Mouse (Mus musculus): ENCODE measurements at regions not wholly inside any gene's neighbourhood (a gene's known extent, or its start where the extent isn't known, plus 50 kb on each side); places are given as distances from the start of the nearest gene placed in this dataset.

DNA sequence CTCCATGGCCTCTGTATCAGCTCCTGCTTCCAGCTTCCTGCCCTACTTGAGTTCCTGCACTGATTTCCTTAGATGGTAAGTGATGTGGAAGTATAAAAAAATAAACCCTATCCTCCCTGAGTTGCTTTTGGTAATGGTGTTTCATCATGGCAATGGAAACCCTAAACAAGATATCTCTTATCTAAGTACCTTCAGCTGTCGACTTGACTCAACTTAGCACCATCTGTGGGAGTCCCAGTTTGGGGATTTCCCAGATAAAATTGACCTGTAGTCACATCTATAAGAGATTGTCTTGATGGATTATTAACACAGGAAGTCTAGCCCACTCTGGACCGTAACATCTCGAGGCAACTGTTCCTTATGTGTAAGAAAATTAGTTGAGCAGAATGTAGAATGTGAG, 570.2 kb upstream of the Gm10306 start:
- no peak for DNase-seq

DNA sequence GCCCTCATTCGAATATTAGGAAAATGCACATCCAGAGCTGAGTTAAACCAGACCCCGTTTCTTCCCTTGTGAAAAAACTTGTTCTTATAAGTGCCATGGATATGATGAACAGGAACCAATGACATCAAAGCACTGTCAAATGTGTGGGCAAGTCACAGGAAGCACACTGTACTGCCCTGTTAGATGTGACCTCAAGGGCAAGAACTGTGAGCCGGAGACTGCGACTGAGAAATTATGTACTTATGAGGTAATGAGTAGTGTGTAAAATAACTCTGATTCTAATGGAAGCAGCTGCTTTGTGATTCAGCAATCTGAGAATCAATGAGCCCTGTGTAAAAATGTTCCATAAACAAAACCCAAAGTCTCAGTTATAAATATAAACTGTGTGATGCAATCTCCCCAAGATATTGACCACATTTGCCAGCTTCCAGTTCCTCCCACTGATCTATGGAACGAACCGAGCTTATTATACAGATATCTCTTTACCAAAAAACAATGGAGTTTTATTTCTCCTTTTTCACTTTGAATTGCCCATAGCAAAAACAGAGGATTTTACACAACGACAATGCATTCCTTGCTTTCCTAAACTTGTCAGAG, 566.0 kb upstream of the Gm10306 start:
- no peak for DNase-seq

DNA sequence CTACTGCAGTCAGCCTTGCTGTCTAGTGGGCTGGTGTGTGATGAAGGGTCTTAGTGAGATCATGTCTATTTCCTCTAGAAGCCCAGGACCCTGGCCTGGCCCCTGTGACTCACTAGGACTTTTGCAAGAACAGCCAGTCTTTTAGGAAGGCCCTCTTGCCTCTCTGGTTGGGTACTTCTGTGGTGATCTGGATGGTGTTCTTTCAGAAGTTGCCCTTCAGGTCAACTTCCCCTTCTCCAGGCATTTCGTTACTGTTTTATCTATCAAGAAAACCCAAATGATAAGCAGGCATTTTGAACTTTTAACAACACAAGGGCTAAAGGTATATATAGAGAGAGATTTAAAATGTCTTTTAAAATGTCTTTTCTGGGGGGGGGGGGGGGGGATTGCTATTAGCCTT, 550.5 kb upstream of the Gm10306 start:
- DNase-seq, result no peak

DNA sequence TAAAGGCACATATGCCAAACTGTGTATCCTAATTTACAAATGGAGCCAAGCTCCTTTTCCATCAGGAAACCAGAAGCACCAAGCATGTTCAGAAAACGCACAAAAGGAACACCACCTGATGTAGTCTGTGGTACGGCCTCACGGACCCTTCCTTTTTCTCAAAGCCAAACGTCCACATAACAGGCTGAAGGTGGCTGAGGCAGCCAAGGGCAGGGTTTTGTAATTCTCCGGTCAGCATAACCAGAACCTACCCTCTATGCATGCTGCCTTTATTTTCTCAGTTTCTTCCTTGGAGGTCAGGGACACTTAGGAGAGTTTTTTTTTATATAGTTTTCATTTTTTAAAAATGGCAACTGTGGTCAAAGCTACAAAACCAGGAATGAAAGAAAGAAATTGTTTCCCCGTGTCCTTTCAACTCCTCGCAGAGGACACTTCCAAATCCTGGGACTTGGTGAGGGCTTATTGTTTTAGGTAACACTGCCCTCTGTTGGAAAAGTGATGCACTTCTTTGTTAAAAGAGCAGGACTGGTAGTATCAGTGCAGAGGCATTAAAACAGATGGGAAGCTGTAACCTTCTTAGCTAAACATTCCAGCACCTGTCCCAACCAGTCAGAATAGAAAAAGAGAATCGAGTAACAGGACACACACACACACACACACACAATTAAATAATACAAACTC, 549.1 kb upstream of the Gm10306 start:
- no peak for DNase-seq

DNA sequence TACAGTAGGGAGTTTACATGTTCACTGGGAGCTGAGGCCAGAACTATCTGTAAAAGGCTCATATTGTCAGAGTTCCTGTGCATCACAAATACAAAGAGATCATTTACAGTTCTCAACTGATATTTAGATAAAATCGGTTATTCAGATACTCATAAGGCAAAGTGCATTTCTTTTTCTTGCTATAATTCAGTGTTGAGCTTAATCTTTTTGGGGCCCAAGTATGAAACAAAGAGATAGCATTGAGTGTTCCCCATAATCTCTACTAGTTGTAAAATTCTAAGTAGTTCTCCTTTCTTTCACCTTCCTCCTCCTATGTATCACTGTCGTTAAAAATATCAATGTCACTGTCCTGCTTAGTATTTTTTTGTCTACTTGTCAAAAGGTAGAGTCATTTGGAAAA, 540.6 kb upstream of the Gm10306 start:
- no peak for DNase-seq

DNA sequence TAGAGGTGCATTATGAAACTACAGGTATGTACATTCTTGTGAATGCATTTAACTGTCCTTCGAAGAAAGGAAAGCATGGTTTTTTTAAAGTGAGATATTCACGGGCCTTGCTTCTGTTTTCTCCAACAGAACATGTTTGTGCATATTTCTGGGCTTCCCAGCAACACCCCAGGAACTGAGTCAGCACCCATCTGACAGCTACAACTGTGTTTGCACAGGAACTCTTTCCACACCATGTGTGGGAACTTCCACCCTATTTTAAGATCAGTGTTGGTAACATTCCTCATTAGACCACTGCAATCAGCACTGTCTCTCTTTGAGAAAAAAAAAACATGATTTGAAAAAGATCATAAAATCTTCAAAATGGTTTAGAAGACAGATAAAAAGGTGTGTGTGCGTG, 538.6 kb upstream of the Gm10306 start:
- peak; percentile 38 for DNase-seq

DNA sequence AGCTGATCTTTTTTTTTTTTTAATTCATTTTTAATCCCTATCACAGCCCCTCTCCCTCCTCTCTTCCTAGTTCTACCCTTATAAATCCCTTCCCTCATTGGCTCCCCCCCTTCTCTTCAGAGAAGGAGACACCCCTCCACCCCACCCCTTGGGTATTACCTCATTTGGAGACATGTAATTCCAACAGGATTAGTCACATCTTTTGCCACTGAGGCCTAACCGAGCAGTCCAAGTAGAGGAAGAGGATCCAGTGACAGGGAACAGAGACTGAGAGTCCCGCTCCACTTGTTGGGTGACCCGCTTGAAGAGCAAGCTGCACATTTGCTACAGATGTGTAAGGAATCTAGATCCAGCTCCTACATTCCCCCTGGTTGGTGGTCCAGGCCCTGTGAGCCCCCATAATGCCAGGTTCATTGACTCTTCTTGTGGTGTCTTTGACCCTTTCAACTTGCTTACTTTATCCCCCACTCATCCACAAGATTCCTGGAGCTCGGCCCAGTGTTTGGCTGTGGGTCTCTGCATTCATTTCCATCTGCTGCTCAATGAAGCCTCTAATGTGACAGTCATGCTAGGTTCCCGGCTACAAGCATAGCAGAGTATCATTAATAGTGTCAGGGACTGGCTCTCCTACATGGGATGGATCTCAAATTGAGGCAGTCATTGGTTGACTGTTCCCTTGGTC, 506.6 kb upstream of the Gm10306 start:
- DNase-seq, result no peak

DNA sequence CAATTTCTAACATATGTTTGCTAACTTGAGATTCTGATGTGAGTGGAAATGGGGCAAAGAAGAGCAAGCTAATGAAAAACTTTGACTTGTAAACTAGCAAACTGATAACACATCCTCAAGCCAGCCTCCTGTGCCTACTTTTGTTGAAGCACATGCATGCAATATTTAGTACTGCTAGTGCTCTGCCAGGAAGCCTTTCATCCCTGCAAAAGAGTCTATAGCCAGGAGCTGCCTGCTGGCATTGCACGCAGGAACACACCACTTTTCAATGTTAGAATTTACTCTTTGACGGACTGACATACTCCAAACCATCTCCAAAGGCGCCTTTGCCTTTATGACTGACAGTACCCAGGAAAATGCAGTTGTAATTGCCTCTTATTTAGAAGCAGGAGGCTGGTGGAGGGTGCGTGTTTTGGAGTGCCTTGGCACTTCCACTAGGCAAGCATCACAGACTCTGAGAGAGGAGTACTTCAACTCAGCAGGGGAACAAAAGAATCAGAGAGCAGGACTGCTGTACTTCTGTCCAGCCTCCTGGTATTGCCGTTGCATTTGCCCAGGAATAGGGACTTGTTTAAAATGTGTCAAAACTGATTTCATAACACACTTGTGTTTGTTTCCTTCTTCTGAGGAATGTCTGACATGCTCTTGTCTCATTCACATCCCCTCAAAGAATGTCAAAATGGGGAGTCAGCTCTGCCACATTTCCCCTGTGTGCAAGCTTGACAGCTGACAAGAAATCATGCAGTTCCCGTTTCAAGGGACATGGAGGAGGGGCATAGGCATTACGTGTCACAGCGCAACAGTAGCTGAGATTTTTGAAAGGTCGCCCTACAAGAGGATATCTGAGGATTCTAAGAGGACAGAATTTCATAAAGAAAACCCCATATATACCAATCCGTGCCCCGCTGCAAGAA, 503.8 kb upstream of the Gm10306 start:
- DNase-seq, result no peak

DNA sequence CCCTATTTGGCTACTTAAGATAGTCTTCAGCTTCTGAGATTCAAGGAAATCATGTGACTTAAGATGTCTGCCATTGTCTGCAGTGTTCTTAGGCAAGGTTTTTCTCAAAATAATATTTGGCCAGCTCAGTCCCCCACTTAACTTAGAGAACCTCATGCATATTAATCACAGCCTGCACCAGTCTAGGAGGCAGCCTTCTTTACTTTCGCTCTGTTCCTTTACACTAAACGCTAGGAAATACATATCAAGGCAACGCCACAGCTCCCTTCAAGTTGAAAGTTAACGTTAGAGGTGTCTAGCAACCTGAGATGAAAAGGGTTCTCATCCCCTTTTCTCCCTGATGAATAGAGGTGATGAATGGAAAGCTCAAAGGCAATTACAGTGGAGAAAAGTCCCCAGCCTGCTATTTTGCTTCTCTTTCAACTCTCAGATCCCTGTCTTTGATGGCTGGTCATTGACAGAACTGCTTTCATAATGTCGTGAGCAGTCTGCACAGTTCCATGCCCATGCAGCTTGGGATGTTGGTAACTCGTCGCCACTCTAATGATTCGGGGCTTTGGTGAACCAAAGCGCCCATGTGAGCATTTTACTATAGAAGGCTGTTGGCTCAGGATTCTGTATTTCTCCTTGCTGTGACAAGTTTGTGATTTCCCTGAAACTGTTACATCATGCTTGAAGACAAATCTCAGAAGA, 483.0 kb upstream of the Gm10306 start:
- DNase-seq, result no peak

DNA sequence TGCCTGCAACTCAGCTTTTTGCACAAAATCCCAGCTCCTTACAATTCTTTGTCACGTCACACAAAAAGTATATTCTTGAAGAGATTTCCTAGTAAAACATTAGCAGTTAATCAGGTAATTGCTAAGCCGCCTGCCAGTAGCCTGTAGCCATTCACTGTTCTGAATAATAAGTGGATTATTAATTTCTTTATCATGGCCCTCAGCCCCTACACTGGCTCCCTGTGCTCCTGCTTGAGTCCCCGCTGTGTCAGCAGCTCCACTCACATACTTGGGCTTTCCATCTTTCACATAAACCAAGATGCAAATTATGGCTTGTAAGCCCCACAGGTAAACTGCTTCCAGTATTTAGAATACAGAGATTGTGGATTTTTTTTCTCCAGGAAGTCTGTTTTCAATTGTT, 473.5 kb upstream of the Gm10306 start:
- DNase-seq, result no peak

DNA sequence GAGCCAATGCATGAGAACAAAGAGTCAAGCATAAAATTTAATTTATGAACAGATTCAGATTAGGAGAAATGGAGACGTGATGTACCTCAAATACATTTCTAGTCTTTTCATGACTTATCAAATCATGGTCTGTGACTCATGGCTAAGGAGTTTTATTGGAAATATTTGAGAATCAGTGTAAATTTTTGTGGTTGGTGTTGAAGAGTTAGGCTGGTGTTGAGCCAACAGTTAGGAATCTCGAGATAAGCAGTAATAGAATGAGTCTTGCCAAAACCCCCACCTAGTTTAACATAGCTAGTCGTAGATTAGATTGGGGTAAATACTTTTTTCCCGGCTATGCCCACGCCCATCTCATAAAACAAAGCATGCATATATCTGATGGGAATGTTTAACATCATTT, 462.0 kb upstream of the Gm10306 start:
- DNase-seq, result no peak

DNA sequence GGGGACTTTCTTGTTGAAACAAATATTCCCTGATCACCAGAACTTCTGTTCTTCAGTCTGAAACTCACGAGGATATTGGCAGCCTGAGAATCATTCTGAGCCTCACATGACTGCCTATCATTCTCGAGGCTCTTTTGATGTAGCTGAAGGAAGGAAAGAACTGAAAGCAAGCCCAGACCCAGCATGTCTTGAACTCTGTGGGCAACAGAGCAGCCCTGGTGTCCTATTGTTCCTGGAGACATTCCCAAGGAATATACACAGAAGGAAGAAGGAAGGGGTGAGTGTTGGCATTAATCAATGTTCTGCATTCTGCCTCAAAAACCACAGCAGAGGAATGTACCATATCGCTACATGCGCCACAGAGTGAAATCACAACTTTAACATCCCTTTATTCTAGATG, 449.4 kb upstream of the Gm10306 start:
- no peak for DNase-seq

DNA sequence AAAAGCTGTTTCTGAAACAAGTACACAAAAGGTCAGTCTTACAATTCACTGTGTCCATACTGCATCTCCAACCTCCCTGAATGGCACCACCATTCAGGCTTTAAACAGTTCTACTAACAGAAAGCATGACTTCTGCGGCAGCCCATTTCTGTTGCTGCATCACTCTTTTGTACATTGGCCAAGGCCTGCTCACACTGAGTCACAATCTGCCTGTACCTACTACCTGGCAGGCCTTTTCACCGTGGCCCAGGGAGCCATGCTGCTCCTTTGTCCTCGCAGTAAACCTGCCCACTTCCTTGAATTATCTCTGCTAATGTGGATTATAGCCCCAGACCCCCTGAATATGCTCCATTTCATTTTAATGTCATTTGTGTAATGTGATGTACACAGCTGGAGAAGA, 439.5 kb upstream of the Gm10306 start:
- no peak for DNase-seq

DNA sequence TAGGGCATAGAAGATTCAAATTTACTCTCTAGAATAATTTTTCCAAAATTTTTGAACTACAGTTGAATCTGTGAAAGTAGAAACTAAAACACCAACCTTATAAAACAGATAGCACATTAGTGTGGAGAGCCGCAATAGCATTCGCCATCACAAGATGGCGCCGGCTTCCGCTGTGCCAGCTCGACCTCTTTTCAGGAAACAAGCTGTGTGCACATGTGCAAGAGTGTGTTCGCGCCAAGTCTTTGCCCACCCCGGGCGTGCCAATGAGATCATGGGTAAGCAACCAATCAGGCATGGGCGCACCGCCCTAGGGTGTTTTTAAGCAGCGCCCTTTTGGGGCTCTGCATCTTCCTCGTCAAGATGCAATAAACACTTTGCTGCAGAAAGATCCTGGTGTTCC, 432.2 kb upstream of the Gm10306 start:
- DNase-seq, result no peak

DNA sequence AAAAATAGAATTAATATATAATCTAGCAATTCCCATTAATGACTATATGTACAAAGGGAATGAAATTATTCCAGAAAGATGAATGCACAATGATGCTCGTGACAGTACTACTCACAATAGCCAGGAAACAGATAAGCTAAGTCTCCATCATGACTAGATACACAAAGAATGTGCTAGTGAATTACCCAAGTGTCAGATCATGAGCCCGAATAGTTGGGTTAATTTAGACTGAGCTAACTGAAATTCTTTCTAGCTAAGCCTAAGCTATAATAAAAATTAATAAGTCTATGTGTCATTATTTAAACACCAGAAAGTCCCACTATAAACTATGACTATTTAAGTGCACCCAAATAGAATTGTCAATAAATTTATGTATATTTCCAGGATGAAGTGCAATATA, 418.4 kb upstream of the Gm10306 start:
- no peak for DNase-seq

DNA sequence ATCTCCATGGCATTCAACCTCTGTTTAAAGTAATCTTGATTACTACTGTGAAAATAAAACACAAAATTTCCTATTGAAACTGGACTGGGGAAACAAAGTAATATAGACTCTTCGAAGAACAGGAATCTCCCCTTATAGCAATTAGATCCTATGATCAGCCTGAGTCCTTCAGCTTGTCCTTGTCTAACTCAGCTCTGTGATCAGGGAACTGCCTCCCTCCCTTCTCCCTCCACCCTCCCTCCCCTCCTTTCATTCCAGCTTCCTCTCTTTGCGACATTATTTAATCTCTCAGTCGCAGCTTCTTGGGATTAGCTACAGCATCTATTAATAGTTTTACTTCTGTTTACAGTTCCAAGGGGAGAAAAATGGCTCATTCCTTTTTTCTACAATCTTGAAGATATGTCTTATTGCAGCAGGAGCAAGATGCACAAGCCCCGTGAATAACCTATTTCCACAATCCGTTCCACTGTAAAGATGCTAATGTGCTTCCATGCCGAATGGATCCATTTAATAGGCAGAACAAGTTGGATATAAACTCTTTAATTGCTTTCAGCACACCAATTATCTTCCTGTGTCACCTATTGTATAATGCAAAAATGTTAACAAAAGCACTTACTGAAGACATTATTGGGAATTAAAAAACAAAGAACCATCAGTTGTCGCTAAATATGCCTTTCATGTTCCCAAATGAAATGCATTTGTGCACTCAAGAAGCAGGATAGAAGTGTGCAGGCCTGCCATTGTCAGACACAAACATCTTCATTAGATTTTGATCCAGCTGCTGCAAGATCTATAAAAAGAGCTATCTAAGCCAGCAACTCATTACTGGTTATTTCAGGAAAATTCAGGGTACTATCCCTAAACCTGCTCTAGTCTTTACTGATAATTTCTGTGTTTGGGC, 411.2 kb upstream of the Gm10306 start:
- no peak for DNase-seq

DNA sequence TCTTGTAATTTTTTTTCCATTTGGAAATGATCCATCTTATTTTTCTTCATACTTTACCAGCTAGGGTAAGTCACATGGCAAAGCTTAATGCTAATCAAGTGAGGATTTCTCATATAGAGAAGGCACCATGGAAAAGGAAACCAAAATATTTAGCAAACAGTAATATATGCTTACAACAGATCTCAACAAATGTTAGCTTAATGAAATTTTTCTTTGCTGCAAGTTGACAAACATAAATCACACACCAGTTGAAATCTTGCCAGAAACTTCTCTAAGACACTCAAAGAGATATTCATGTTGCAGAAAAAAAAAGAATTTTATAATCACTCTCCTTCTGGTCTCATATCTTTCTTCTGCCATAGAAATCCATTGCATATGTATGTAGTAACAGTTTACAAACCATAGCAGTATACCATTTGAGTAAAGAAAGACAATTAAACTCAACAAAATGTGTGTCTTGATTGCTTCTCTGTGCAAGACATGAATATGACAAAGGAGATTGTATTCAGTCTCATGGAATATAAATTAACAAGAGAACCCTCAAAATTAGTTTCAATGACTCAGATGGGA, 408.3 kb upstream of the Gm10306 start:
- no peak for DNase-seq

DNA sequence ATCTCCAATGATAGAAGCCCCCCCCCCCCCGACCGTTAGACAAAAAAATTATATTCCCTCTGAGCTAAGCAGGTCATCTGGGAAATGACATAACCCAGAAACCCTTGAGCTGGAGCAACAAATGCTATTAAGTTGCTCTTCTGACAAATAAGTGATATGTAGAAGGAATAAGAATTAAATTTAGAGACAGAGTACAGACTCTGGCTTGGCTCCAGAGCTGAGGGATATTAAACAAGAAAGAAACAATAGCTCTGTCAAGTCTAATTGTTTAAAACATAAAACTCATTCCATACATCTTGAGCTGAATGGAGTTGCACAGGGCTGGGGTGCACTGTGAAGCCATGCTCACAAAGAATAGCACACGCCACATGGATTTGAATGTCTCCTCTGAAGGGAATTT, 407.3 kb upstream of the Gm10306 start:
- no peak for DNase-seq

DNA sequence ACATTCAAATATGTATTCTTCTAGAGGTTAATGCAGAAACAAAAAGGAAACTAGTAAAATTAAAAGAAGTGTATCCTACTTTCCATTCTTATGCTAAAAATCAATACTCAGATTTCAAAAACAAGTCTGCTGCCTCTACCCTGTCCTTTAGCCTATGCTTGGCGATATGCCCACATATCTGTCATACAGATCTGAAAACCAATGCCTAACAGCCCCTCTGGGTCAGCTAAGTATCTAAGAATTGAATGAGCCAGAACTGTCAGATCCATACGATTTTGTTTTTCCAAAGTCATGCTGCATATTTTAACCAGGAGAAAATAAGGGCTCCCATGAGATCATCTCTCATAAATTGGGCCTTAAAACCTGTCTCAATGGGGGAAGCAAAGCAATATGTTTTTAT, 395.7 kb upstream of the Gm10306 start:
- DNase-seq, result no peak

DNA sequence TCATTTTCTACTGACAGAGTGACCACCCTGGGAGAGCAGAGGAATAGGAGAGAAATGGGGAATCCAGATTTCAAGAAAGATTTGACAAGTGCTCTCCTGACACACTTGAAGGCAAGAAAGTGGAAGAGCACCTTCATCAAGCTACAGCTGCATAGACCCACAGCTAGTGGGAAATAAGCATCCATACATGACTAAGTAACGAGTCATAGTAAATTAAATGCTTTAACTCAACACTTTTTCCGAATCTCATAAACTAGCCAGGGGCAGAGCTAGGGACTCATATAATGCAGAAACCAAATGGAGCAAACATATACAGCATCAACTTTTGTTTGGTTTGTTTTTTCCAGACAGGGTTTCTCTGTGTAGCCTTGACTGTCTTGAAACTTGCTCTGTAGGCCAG, 383.2 kb upstream of the Gm10306 start:
- DNase-seq, result no peak

DNA sequence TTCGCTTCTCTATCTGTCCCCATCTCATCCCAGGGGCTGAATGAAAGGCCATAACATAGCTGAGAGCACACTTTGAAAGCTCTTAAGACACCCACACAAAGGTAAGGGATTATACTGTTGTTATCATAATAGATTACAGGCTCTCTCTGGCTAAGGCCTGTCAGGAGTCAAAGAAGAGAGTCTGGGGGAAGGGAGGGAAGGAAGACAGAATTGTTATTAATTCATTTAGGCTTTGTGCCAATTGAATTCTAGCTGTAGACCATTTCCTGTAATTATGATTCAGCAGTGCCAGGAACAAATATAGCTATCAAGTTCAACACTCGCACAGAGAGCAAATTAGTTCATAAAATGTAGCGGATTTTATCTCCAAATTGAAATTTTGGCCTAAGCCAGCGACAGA, 369.3 kb upstream of the Gm10306 start:
- no peak for DNase-seq

DNA sequence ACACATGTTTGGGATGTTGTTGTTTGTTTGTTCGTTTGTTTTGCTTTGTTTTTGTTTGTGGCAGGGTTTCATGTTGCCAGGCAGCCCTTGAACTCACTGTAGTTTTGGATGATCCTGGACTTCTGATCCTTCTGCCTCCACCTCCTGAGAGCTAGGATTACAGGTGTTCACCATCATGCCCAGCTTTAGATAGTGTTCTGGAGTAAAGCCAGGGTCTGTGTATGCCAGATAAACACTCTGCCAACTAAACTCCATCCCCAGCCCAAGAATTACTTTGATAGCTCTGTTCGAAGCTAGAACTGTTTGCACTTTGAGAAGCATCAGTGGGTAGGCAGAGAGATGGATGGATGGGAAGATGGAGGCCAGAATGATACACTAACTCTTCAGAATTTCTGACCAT, 368.0 kb upstream of the Gm10306 start:
- DNase-seq, result no peak

Data from right cerebral cortex, postnatal 25 days (tissue).